Mouse (Mus musculus): ENCODE data around the gene Cacna2d1. TPM values are rescaled to one million over a fixed set of nuclear protein-coding genes. Genes with fewer than 3 reads are reported as not detected.

Gene Cacna2d1
- polyA plus RNA-seq, 1 experiment from 2014 or later, result 21.7 TPM

DNA sequence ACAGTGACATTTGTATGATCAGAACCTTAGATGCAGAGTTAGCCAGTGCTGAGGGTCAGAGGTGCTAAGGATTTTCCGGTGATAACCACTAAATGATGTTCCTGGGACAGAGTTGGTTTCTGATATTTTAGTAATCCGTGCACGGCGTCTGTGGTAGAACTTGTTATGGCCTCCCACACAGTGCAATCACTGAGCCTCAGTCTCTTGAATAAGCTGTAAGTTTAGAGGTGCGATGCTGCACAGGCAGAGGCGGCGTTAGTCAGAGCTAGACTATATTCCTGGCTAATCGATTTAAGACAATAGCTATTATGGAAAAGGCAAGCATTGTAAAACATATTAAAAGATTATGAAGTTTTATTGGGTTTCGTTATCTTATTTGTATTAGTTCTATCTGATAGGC is 297.0 kb downstream of the Cacna2d1 start:
- Histone ChIP-seq H3K27me3 (replicated peaks; ENCODE audit: control insufficient read depth, insufficient read depth, low read length) (no peaks in the 10 kb centered on the region), H3K27ac (ENCODE audit: low read depth) (no peak overlapping the region), H3K4me2 (ENCODE audit: low read length) (no peak overlapping the region), H3K4me3 (ENCODE audit: low read depth, low read length) (no peak overlapping the region), H3K9ac (ENCODE audit: low read length) (no peak overlapping the region), H3K36me3 (ENCODE audit: control insufficient read depth, insufficient read depth, low read length) (no peaks in the 10 kb centered on the region), H3K4me1 (replicated peaks; ENCODE audit: control insufficient read depth, insufficient read depth, low read length) (no peaks in the 10 kb centered on the region), H3K9me3 (ENCODE audit: control insufficient read depth, low read length) (no peaks in the 10 kb centered on the region)
- 86% methylated on average over 9 of the region's 9 CpGs for WGBS
- no peak for ATAC-seq (replicated peaks; ENCODE audit: low FRiP score, low TSS enrichment, low read depth)
- DNase-seq (ENCODE audit: low spot score), result no peak

DNA sequence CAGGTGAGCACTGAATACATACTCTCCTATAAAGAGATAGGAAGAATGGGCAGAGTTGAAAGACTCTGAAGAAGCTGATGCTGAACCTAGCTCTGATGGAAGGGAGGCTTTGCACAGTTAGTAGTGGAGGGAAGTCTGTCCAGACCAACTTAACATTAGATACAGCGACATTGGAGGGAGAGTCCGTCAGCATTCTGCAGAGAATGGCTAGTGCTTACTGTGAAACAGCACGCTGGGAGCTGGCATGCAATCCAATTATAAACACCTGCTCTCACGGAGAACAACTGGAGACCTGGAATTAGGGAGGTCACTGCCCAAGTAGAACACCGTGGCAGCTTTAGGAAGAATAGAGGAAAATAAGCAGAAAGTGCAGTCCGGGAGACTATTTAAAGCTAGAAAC is 300.4 kb downstream of the Cacna2d1 start:
- Histone ChIP-seq H3K27me3 (replicated peaks; ENCODE audit: control insufficient read depth, insufficient read depth, low read length) (no peaks in the 10 kb centered on the region), H3K27ac (ENCODE audit: low read depth) (no peak overlapping the region), H3K9me3 (ENCODE audit: control insufficient read depth, low read length) (no peaks in the 10 kb centered on the region), H3K4me2 (ENCODE audit: low read length) (no peak overlapping the region), H3K36me3 (ENCODE audit: control insufficient read depth, insufficient read depth, low read length) (no peaks in the 10 kb centered on the region), H3K4me1 (replicated peaks; ENCODE audit: control insufficient read depth, insufficient read depth, low read length) (no peaks in the 10 kb centered on the region), H3K4me3 (ENCODE audit: low read depth, low read length) (no peak overlapping the region), H3K9ac (ENCODE audit: low read length) (no peak overlapping the region)
- 59% methylated on average over 6 of the region's 6 CpGs for WGBS
- ATAC-seq (replicated peaks; ENCODE audit: low FRiP score, low TSS enrichment, low read depth), result no peak
- no peak for DNase-seq (ENCODE audit: low spot score)

DNA sequence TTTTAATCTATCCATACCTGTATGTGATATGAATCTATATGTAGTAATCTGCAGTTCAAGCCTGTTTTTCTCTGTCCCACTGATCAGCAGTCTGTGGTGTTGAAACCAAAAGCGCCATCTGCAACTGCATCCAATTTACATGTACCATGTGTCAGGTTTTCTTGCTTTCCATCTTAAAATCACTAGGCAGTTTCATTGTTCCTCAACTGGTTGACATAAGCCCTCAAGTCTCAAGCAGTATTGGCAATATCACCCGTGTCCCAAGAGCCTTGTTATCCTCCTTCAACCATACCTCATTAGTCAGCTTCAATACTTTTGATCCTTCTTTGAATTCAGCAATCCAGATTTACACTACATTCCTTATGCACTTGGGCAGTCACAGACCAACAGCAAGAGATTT is 301.4 kb downstream of the Cacna2d1 start:
- H3K4me1 ChIP-seq (replicated peaks; ENCODE audit: control insufficient read depth, insufficient read depth, low read length), result no peaks in the 10 kb centered on the region
- H3K9ac ChIP-seq (ENCODE audit: low read length), result no peak overlapping the region
- H3K27me3 ChIP-seq (replicated peaks; ENCODE audit: control insufficient read depth, insufficient read depth, low read length), result no peaks in the 10 kb centered on the region
- no peaks in the 10 kb centered on the region for H3K36me3 ChIP-seq (ENCODE audit: control insufficient read depth, insufficient read depth, low read length)
- no peak overlapping the region for H3K4me2 ChIP-seq (ENCODE audit: low read length)
- H3K9me3 ChIP-seq (ENCODE audit: control insufficient read depth, low read length), result no peaks in the 10 kb centered on the region
- DNase-seq (ENCODE audit: low spot score) (no peak), ATAC-seq (replicated peaks; ENCODE audit: low FRiP score, low TSS enrichment, low read depth) (no peak)
- H3K27ac ChIP-seq (ENCODE audit: low read depth), result no peak overlapping the region
- WGBS, result 88% methylated on average over 2 of the region's 2 CpGs
- no peak overlapping the region for H3K4me3 ChIP-seq (ENCODE audit: low read depth, low read length)

DNA sequence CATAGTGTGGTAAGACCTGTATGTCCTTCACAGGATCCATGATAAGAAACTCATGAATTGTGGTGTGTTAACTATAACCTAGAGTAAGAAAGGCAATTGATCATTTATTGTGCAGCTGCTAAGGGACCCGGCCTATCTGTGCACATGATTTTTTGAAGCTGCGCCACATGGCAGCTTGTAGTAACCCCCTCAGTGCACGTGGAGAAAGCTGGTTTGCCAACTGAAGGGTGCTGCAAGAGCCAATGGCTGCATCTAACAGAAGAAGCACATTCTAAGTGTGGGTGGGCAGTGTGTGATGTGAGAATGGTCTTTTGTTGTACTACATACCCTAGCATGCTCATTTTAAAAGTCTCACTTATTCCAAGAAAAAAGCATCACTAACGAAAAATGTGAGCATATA is 302.1 kb downstream of the Cacna2d1 start:
- Histone ChIP-seq H3K36me3 (ENCODE audit: control insufficient read depth, insufficient read depth, low read length) (no peaks in the 10 kb centered on the region), H3K27ac (ENCODE audit: low read depth) (no peak overlapping the region), H3K9ac (ENCODE audit: low read length) (no peak overlapping the region), H3K4me2 (ENCODE audit: low read length) (no peak overlapping the region), H3K9me3 (ENCODE audit: control insufficient read depth, low read length) (no peaks in the 10 kb centered on the region), H3K4me1 (replicated peaks; ENCODE audit: control insufficient read depth, insufficient read depth, low read length) (no peaks in the 10 kb centered on the region), H3K27me3 (replicated peaks; ENCODE audit: control insufficient read depth, insufficient read depth, low read length) (no peaks in the 10 kb centered on the region), H3K4me3 (ENCODE audit: low read depth, low read length) (no peak overlapping the region)
- DNase-seq (ENCODE audit: low spot score), result no peak
- 92% methylated on average over 4 of the region's 4 CpGs for WGBS
- no peak for ATAC-seq (replicated peaks; ENCODE audit: low FRiP score, low TSS enrichment, low read depth)

DNA sequence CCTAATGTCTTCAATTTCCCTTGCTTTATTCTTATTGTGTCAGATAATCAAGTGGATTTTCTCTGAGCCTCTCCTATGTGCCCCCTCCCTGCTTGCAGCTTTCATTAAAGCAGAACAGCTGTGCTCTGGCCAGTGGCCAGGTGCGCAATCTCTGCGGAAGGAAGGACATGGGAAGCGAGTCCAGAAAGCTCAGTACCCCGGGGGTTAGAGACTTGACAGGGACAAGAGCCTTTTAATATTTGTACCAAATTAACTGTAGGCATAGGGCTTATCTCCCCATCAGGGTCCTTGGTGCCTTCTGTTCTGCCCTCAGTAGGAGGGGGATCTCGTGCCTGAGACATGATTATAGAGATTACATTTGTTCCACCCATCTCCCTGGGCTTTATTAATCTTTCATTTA is 303.5 kb downstream of the Cacna2d1 start:
- no peak for ATAC-seq (replicated peaks; ENCODE audit: low FRiP score, low TSS enrichment, low read depth)
- no peak overlapping the region for H3K9ac ChIP-seq (ENCODE audit: low read length)
- H3K4me1 ChIP-seq (replicated peaks; ENCODE audit: control insufficient read depth, insufficient read depth, low read length), result no peaks in the 10 kb centered on the region
- H3K36me3 ChIP-seq (ENCODE audit: control insufficient read depth, insufficient read depth, low read length), result no peaks in the 10 kb centered on the region
- no peak overlapping the region for H3K27ac ChIP-seq (ENCODE audit: low read depth)
- no peak overlapping the region for H3K4me3 ChIP-seq (ENCODE audit: low read depth, low read length)
- no peak overlapping the region for H3K4me2 ChIP-seq (ENCODE audit: low read length)
- no peaks in the 10 kb centered on the region for H3K27me3 ChIP-seq (replicated peaks; ENCODE audit: control insufficient read depth, insufficient read depth, low read length)
- H3K9me3 ChIP-seq (ENCODE audit: control insufficient read depth, low read length), result no peaks in the 10 kb centered on the region
- DNase-seq (ENCODE audit: low spot score), result no peak
- WGBS, result 45% methylated on average over 5 of the region's 5 CpGs

DNA sequence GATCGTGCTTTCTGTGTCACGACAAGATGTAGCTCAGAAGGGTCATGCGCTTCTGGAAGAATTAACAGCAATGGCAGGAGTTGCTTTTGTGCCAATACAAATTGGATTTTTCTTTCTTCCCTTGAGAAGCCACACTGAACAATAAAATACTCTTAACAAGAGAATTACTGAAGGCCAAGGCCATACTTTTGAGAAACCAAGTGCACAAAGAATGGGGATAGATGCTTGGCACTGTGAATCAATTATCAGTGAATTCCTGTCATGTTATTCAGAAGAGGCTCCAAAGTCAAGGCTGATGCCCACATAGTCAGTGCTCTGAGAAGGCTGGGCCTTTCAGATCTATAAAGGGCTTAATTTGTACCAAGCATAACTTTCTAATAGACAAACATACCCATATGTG is 305.8 kb downstream of the Cacna2d1 start:
- H3K36me3 ChIP-seq (ENCODE audit: control insufficient read depth, insufficient read depth, low read length), result no peaks in the 10 kb centered on the region
- 88% methylated on average over 3 of the region's 3 CpGs for WGBS
- H3K27me3 ChIP-seq (replicated peaks; ENCODE audit: control insufficient read depth, insufficient read depth, low read length), result no peaks in the 10 kb centered on the region
- no peaks in the 10 kb centered on the region for H3K9me3 ChIP-seq (ENCODE audit: control insufficient read depth, low read length)
- ATAC-seq (replicated peaks; ENCODE audit: low FRiP score, low TSS enrichment, low read depth) (no peak), DNase-seq (ENCODE audit: low spot score) (no peak)
- H3K4me3 ChIP-seq (ENCODE audit: low read depth, low read length), result no peak overlapping the region
- no peak overlapping the region for H3K4me2 ChIP-seq (ENCODE audit: low read length)
- H3K27ac ChIP-seq (ENCODE audit: low read depth), result no peak overlapping the region
- no peak overlapping the region for H3K9ac ChIP-seq (ENCODE audit: low read length)
- H3K4me1 ChIP-seq (replicated peaks; ENCODE audit: control insufficient read depth, insufficient read depth, low read length), result no peaks in the 10 kb centered on the region

DNA sequence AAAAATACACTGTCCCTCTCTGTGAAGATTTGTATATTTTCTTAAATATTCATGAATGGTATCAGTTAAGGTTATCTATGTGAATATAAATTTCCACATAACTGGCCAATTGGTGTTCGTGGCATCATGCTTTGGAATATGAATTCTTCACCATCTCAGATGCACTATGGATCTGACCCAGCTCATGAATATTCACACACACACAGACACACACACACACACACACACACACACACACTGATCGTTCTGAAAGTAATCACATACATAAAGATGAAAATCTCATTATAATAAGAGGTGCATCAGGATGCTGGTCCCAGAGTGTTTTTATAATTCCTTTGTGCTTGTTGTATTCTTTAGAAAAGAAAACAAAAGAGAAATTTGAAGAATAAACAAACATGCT is 309.1 kb downstream of the Cacna2d1 start:
- H3K4me3 ChIP-seq (ENCODE audit: low read depth, low read length), result no peak overlapping the region
- WGBS, result 85% methylated on average over 2 of the region's 2 CpGs

DNA sequence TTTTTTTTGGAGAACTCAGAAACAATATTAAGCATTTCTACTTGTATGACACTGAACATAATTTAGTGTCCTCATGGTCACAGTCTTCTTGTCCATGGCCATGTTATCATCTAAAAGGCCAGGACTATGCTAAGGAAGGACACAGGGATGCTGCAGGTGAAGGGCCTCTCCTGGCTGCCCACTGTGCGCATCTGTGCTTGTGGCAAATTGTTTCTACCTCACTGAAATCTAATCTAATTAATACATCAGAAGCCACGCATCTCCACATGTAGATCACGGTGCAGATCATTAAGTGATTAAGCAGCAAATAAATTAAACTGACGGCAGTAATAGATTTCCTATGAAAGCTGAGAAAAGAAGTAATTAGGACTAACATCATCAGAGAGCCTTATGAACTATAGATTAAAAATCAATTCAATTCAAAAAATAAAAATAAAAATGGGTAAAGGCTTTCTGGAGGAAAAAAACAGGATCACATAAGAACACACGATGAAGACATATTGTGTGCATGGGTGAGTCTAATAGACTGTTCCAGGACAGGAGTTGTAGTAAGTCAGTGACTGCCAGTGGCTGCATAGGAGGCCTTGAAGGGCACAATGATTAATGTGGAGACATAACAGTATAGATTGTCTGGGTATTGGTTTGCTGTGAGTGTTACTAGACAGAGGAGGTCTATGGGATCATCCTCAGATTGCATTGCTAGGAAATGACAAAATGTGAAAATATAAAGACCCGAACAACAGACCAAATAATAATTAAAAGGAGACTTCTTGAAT is 318.4 kb downstream of the Cacna2d1 start:
- Histone ChIP-seq H3K27me3 (replicated peaks; ENCODE audit: control insufficient read depth, insufficient read depth, low read length) (no peaks in the 10 kb centered on the region), H3K27ac (ENCODE audit: low read depth) (no peak overlapping the region), H3K36me3 (ENCODE audit: control insufficient read depth, insufficient read depth, low read length) (no peaks in the 10 kb centered on the region), H3K9me3 (ENCODE audit: control insufficient read depth, low read length) (no peaks in the 10 kb centered on the region), H3K9ac (ENCODE audit: low read length) (no peak overlapping the region), H3K4me3 (ENCODE audit: low read depth, low read length) (no peak overlapping the region), H3K4me1 (replicated peaks; ENCODE audit: control insufficient read depth, insufficient read depth, low read length) (no peaks in the 10 kb centered on the region), H3K4me2 (ENCODE audit: low read length) (no peak overlapping the region)
- DNase-seq (ENCODE audit: low spot score) (no peak), ATAC-seq (replicated peaks; ENCODE audit: low FRiP score, low TSS enrichment, low read depth) (no peak)
- WGBS, result 90% methylated on average over 6 of the region's 6 CpGs

More for the DNA sequence above, 309.1 kb downstream of the Cacna2d1 start:
- Histone ChIP-seq H3K27ac (ENCODE audit: low read depth) (no peak overlapping the region), H3K9me3 (ENCODE audit: control insufficient read depth, low read length) (no peaks in the 10 kb centered on the region), H3K36me3 (ENCODE audit: control insufficient read depth, insufficient read depth, low read length) (no peaks in the 10 kb centered on the region), H3K9ac (ENCODE audit: low read length) (no peak overlapping the region), H3K4me2 (ENCODE audit: low read length) (no peak overlapping the region), H3K27me3 (replicated peaks; ENCODE audit: control insufficient read depth, insufficient read depth, low read length) (no peaks in the 10 kb centered on the region), H3K4me1 (replicated peaks; ENCODE audit: control insufficient read depth, insufficient read depth, low read length) (no peaks in the 10 kb centered on the region)
- no peak for DNase-seq (ENCODE audit: low spot score)
- ATAC-seq (replicated peaks; ENCODE audit: low FRiP score, low TSS enrichment, low read depth), result no peak

DNA sequence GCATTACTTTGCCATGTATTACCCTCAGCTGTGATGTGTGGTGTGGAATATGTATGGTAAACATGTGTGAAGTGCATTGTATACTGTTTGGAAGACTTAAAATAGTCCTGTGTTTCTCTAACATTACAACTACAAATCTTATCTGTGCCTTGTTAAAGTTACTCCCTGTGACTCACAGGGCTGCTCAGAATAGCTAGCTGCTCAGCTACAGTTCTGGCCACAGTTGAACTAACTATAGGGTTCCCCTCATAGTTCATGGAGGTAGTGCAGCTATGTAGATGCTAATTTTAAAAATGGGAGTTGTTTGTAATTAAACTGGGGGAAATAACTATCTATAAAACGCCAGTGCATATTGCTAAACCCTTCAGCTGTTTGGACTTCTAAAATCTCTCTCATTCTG is 319.3 kb downstream of the Cacna2d1 start:
- H3K36me3 ChIP-seq (ENCODE audit: control insufficient read depth, insufficient read depth, low read length), result no peaks in the 10 kb centered on the region
- no peak overlapping the region for H3K4me3 ChIP-seq (ENCODE audit: low read depth, low read length)
- ATAC-seq (replicated peaks; ENCODE audit: low FRiP score, low TSS enrichment, low read depth), result no peak
- H3K9ac ChIP-seq (ENCODE audit: low read length), result no peak overlapping the region
- H3K27ac ChIP-seq (ENCODE audit: low read depth), result no peak overlapping the region
- H3K27me3 ChIP-seq (replicated peaks; ENCODE audit: control insufficient read depth, insufficient read depth, low read length), result no peaks in the 10 kb centered on the region
- H3K4me2 ChIP-seq (ENCODE audit: low read length), result no peak overlapping the region
- H3K4me1 ChIP-seq (replicated peaks; ENCODE audit: control insufficient read depth, insufficient read depth, low read length), result no peaks in the 10 kb centered on the region
- no peaks in the 10 kb centered on the region for H3K9me3 ChIP-seq (ENCODE audit: control insufficient read depth, low read length)
- WGBS, result 89% methylated on average over 1 of the region's 1 CpGs
- no peak for DNase-seq (ENCODE audit: low spot score)

All from intestine, embryonic 14.5 days (tissue).